Mouse (Mus musculus) mature B cell (primary cell): ENCODE data around the gene Matn1.

Experiments used
- in situ Hi-C: fragments of 300-500 bp; cut with MboI; formaldehyde crosslinking; loops from 2 replicates; pipeline ENCODE4 v1.14.3; 2019

The Matn1 gene

DNA sequence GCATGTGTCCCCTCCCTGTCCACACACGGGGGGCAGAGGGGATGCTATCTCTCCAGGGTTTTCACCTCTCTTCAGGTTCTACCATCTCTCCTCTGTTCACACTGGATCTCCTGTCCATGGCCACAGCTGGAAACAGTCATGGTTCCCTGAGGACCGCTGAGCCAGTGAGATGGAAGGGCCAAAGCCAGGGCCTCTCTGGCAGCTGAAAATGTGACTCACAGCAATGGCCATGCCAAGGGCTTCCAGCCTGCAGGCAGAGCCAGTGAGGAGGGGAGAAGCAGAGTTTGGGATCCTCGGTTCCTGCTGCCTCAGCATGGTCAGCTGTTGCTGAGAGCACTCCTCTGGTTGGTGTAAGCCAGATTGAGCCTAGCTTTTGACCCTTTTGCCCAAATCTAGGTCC, 34.8 kb downstream of the Matn1 start:
- in situ Hi-C loops = no loop called here

DNA sequence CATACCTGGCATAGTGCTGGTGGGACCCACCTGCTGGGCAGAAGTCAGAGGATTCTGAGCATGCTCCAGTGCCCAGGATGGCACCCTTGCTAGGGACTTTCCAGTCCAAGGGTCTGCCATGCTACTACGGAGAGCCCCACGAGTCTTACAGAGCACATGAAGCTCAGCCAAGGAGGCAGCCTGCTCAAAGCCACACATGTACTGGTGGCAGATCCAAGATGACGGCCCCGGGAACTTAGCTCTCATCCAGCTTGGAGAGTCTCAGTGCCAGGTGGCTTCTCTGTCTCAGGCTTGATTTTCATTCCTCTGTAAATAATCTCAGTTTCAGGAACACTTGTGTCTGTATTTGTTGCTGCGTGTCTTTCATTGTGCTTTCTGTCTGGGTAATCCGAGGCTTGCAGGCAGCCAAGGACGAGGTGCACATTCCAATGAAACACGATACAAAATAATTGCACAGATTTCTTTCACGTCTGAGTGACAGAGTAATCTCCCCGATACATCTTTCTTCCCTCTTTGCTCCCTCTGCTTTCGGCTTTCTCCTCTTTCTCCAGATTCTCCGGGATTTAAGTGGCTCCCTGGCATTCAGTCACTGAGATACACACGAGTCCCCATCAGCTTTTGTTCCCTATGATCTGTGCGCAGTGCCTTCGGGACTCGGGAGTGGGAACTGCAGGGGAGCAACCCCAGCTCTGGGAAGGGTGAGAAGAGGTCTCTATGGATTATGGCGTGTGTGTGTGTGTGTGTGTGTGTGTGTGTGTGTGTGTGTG, 40.4 kb downstream of the Matn1 start:
- in situ Hi-C loops = no loop called here

DNA sequence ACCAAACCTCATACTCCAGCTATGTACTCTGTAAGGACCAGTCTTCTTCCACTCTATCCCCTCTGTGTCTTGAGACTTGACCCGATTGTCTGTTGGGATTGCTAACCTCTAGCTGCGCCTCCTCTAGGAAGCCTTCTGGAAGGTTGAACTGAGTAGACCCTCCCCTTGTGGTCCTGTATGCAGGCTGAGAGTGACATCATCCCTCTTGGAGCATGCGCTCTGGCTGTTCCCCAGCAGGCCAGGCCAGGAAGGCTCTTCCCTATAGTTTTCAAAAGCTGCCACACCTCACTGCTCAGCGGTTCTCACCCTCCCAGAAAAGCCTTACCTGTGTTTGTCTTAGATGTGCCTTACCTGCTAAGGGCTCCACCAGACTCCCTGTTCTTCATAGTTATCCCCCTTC, 42.9 kb downstream of the Matn1 start:
- in situ Hi-C loops = no loop called here

DNA sequence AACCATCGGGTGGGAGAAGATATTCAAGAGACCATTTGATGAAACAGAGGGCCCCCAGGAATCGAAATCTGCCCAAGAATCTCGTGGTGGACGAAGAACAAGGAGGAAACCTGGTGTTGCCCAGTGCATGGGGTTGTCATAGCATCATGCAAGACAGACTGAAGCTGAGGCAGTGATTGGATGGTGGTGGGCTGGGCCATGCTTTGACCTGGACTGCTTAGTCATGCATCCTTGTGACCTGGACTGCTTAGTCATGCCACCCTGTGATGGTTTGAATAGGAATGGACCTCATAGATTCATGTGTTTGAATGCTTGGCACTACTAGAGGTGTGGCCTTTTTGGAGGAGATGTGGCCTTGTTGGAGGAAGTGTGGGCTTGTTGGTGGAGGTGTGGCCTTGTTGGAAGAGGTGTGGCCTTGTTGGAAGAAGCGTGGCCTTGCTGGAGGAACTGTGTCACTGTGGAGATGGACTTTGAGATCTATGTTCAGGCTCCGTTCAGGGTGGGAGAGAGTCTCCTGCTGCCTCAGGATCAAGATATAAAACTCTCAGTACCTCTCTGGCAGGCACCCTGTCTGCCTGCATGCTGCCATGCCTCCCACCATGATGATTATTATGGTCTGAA, 44.1 kb downstream of the Matn1 start:
- in situ Hi-C loops = no loop called here

DNA sequence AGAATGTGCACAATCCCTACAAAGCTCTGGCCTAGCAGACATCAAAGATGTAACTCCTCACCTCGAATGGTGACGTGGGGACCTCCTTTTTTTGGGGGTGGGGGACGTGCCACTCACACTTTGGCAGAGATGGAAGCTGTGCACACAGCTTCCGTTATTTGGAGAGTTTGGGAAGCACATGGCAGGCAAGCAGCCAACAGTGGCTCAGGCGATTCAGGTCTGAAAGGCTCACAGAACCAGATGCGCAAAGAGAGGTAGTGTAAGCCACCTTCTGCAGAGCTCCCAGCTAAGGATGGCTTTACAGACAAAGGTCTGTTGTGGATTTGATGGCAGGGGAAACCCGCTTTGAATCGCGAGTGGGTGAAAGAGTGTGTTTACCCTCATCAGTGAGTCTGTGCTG, 45.0 kb downstream of the Matn1 start:
- in situ Hi-C loops = no loop called here

DNA sequence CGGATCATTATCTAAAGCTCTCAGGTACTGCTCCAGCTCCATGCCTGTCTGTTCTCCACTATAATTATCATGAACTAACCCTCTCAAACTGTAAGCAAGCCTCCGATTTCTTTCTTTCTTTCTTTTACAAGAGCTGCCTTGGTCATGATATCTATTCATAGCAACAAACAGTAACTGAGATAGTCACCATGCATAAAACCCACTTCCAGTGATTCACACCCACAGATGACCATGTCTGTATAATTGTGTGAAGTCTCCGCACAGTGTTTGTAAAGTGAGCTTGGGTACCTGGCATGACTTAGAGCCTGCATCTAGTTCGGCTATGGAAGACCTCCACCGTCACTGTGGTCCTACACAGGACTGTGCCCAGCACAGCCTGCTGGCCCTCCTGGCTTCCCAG, 46.8 kb downstream of the Matn1 start:
- in situ Hi-C loops = no loop called here

DNA sequence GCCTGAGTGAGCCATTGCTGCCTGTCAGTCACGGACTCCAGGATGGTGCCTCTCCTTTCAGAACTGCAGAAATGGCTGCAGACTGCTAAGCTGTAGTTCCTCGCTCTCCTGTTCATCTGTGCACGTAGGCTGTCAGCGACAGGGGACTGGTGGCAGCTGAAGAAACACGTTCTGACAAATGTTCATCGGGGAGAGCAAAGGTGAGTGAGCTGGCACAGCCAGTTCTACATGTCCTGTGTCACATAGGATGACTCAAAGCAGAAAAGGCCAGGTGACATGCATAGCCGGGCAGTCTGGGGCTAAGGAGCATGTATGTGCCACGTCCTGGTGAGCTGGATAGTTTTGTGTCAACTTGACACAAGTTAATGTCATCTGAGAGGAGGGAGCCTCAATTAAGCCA, 50.4 kb downstream of the Matn1 start:
- in situ Hi-C loops = no loop called here

DNA sequence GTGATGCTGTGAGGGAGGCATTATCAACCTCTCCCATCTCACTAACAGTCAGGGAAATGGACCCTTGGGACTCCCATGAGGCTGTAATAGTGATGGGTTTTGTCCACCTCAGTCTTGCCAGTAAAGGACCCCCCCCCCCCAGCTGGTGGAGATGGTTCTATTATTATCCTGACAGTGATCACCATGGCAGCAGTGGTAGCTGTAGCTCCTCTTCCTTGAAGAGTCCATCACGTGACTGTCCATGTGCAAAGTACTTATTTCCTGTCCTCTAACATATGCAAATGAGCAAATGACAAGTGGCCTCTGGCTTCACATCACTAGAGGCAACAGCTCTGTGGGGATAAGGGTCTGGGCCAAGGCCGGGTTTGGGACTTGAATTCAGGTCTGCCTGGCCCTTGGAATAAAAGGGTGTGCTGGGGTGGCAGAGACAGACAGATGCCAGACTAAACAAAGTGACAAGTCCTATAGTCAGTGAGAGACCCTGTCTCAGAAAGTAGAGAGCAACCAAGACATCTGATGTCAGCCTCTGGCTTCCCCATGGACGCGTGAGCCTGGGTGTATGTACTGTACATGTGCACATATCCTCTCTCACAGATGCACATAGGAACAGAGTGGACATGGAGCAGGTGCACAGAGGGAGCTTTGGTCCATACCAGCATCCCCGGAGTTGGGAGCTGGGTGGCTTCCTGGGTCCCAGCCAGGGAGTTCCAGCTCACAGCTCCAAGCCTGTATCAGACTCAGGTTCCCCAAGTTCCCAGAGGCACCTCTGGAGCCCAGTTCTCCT, 55.8 kb downstream of the Matn1 start:
- in situ Hi-C loops = no loop called here

DNA sequence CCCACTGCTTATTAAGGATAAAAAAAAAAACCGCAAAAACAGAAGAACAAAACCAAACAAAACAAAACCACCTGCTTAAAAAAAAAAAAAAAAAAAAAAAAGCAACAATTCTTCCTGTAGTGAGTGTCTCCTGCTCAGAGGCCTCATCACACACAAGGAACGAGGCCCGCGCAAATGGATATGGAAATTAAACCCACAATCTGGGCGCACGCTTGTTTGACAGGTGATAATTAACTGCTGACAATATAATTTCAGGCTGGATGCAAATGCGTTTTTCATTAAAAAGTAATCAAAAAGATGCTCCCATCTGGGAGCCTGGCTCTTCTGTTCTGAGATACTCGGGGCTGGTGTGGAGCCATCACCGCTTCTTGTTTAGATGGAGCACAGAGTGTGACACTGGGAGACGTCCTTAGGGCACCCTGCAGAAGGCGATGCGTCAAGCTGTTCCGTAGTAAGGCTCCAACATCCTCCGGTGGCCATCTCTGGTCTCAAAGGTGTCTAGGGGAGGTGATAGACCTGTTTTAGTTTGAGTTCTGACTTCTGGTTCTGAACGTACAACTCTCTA, 56.5 kb downstream of the Matn1 start:
- in situ Hi-C loops = no loop called here
